Mouse (Mus musculus) myocyte (in vitro differentiated cells): ENCODE results near the gene Tamm41. TPM values are rescaled to one million over a fixed set of nuclear protein-coding genes. Genes with fewer than 3 reads are reported as not detected.

Experiments used
- H3K27me3 ChIP-seq: one replicate; pipeline ENCODE4 v1.6.1; 2011; ENCODE audit not compliant: control insufficient read depth, insufficient read depth, insufficient read length
- H3K36me3 ChIP-seq: one replicate; pipeline ENCODE4 v1.6.1; 2011; ENCODE audit not compliant: control insufficient read depth, insufficient read depth
- H3K4me2 ChIP-seq: one replicate; pipeline ENCODE4 v1.6.1; 2011; ENCODE audit warnings: low read depth, control low read depth
- H3K4me3 ChIP-seq: one replicate; pipeline ENCODE4 v1.5.1; 2011; ENCODE audit warnings: mild to moderate bottlenecking, control low read depth, moderate library complexity
- H3K79me2 ChIP-seq: one replicate; pipeline ENCODE4 v1.6.1; 2011; ENCODE audit not compliant: control insufficient read depth, insufficient read depth
- H3ac ChIP-seq: one replicate; pipeline ENCODE4 v1.6.1; 2011; ENCODE audit not compliant: control insufficient read depth, insufficient read length
- CEBPB ChIP-seq: IDR thresholded peaks from 2 replicates; pipeline ENCODE4 v1.6.1; 2011; ENCODE audit warnings: mild to moderate bottlenecking, moderate library complexity; ENCODE audit not compliant: poor library complexity, insufficient read depth, severe bottlenecking
- E2F4 ChIP-seq: IDR thresholded peaks from one replicate; pipeline ENCODE4 v1.6.1; 2011; ENCODE audit warnings: mild to moderate bottlenecking, control low read depth, moderate library complexity; ENCODE audit not compliant: insufficient read depth
- MAX ChIP-seq: IDR thresholded peaks from one replicate; pipeline ENCODE4 v1.6.1; 2011; ENCODE audit warnings: low read depth, mild to moderate bottlenecking, control low read depth
- MYOD1 ChIP-seq, 3 experiments: IDR thresholded peaks; one replicate each; pipeline ENCODE4 v1.6.1; 2011; ENCODE audit warnings: control low read depth in 2 of 3, low read depth in 2 of 3, mild to moderate bottlenecking in 2 of 3, moderate library complexity in 1 of 3; ENCODE audit not compliant: insufficient read length in 2 of 3, control insufficient read depth in 1 of 3
- MYOG ChIP-seq, 3 experiments: IDR thresholded peaks; one replicate each; pipeline ENCODE4 v1.6.1; 2011; ENCODE audit warnings: control low read depth in 2 of 3, low read depth in 2 of 3, mild to moderate bottlenecking in 2 of 3; ENCODE audit not compliant: insufficient read length in 2 of 3, control insufficient read depth in 1 of 3, insufficient read depth in 1 of 3
- POLR2A ChIP-seq: IDR thresholded peaks from one replicate; pipeline ENCODE4 v1.6.1; 2011; ENCODE audit warnings: low read depth, mild to moderate bottlenecking, control low read depth, moderate library complexity; ENCODE audit not compliant: insufficient read length
- POLR2AphosphoS2 ChIP-seq: IDR thresholded peaks from one replicate; pipeline ENCODE4 v1.6.1; 2011; ENCODE audit warnings: low read depth, control low read depth; ENCODE audit not compliant: insufficient read length
- REST ChIP-seq: IDR thresholded peaks from one replicate; pipeline ENCODE4 v1.6.1; 2011; ENCODE audit warnings: mild to moderate bottlenecking, control low read depth, moderate library complexity; ENCODE audit not compliant: insufficient read depth, insufficient read length
- SRF ChIP-seq: IDR thresholded peaks from one replicate; pipeline ENCODE4 v1.6.1; 2011; ENCODE audit warnings: low read depth; ENCODE audit not compliant: control insufficient read depth, insufficient read length
- TCF12 ChIP-seq: IDR thresholded peaks from one replicate; pipeline ENCODE4 v1.6.1; 2011; ENCODE audit warnings: mild to moderate bottlenecking, control low read depth; ENCODE audit not compliant: poor library complexity, insufficient read depth, severe bottlenecking
- TCF3 ChIP-seq: IDR thresholded peaks from one replicate; pipeline ENCODE4 v1.6.1; 2011; ENCODE audit warnings: low read depth, control low read depth; ENCODE audit not compliant: insufficient read length
- USF1 ChIP-seq: IDR thresholded peaks from one replicate; pipeline ENCODE4 v1.6.1; 2011; ENCODE audit warnings: low read depth, mild to moderate bottlenecking, control low read depth, moderate library complexity
- polyA plus RNA-seq: library from polyadenylated mRNA; unstranded; fragments of >200 nt; fragmentation: generic; extraction: Trizol; gene quantifications from one replicate; pipeline ENCODE4 v1.2.1, GENCODE M21; 2012; ENCODE audit warnings: missing spikeins

The Tamm41 gene
- polyA plus RNA-seq, 1 experiment = 21.9 TPM

GRCm38 (mm10) chr6:114954496-114954895 is 83.2 kb downstream of the Tamm41 start:
- Histone ChIP-seq H3K27me3 (peaks cover 2% of the 10 kb centered on the region), H3K4me3 (no peak overlapping the region), H3K36me3 (no peaks in the 10 kb centered on the region), H3ac (no peak overlapping the region), H3K79me2 (no peaks in the 10 kb centered on the region), H3K4me2 (no peak overlapping the region)
- TF ChIP-seq CEBPB (no peak), MYOD1 (IDR thresholded peaks at IDR 0.05; ENCODE audit: control insufficient read depth in 1 of 3, insufficient read length in 2 of 3, low read depth in 2 of 3) (no peak), REST (no peak), POLR2A (no peak), E2F4 (no peak), SRF (no peak), POLR2AphosphoS2 (no peak), MAX (no peak), USF1 (no peak), MYOG (IDR thresholded peaks at IDR 0.05; ENCODE audit: control insufficient read depth in 1 of 3, insufficient read depth in 1 of 3, insufficient read length in 2 of 3, low read depth in 2 of 3) (no peak), TCF12 (no peak), TCF3 (no peak)

Other genes with a start within 250 kb of the Tamm41 start
- gene Vgll4, start 67.9 kb downstream of the Tamm41 start, polyA plus RNA-seq = 21.1 TPM
- 0.30 TPM for gene Syn2, start 97.0 kb upstream of the Tamm41 start, polyA plus RNA-seq
- not detected for gene Gm17482, start 189.5 kb upstream of the Tamm41 start, polyA plus RNA-seq
- gene Timp4, start 214.3 kb upstream of the Tamm41 start, polyA plus RNA-seq = 0.02 TPM